Mouse (Mus musculus): ENCODE measurements around the gene Olfm1. TPM values are rescaled to one million over a fixed set of nuclear protein-coding genes. Genes with fewer than 3 reads are reported as not detected.

The Olfm1 gene
- total and polyA plus RNA-seq, 3 experiments: 22.2 to 51.0 TPM; not detected in 1

DNA sequence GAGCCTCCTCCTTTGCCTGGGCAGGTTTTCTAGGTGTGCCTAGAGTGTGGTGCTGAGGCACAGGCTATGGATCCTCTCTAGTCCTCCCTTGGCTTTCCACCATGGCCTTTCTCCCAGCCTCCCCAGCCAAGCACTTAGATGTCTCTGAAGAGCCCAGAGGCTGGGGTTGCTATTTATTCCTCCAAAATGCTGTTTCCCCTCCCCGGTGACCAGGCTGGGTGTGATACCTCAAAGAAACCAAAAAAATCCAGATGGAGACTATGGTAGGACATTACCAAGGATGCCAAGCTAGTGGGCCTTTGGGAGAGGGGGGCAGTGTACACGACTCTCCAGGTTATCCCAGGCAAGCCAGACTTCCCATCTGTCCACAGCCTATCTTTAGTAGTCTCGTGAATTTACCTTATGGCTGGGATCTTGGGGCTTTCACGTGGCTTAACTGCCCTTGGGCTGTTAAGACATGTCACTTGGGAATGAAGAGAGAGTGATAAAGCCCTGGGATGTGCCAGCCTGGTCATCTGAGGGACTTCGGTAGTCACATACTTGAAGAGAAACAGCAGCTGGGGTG lies 23.5 kb downstream of the Olfm1 start:
- Histone ChIP-seq H3K9ac (ENCODE audit: control insufficient read depth, low read depth, low read length, poor library complexity, severe bottlenecking) (no peak overlapping the region), H3K27me3 (ENCODE audit: control insufficient read depth in 1 of 2, insufficient read depth in 2 of 2, low read length in 2 of 2) (no peaks in the 10 kb centered on the region), H3K4me1 (ENCODE audit: control insufficient read depth in 1 of 2, insufficient read depth in 2 of 2, low read length in 2 of 2) (no peaks in the 10 kb centered on the region), H3K27ac (ENCODE audit: control insufficient read depth, low read depth, low read length) (no peak overlapping the region), H3K36me3 (ENCODE audit: control insufficient read depth in 1 of 2, insufficient read depth in 2 of 2, low read length in 2 of 2) (no peaks in the 10 kb centered on the region; a peak in 1 of 4 replicates), H3K4me3 (ENCODE audit: control insufficient read depth in 1 of 2, insufficient read depth in 1 of 2, low read depth in 2 of 2, low read length in 2 of 2) (no peak overlapping the region), H3K9me3 (replicated peaks; ENCODE audit: insufficient read depth, low read length) (no peaks in the 10 kb centered on the region), H3K79me2 (ENCODE audit: control insufficient read depth, insufficient read depth, low read length, poor library complexity) (no peaks in the 10 kb centered on the region)
- DNase-seq (ENCODE audit: low read depth, low spot score): no peak
- TF ChIP-seq CTCF (IDR thresholded peaks at IDR 0.05 in 2 of 3, conservative IDR thresholded peaks at IDR 0.05 in 1 of 3; ENCODE audit: control insufficient read depth in 1 of 3, insufficient read depth in 1 of 3, low read depth in 2 of 3, low read length in 3 of 3, poor library complexity in 1 of 3, severe bottlenecking in 1 of 3): no peak
- no peak for TF ChIP-seq MAFK (IDR thresholded peaks at IDR 0.05; ENCODE audit: borderline replicate concordance, low read depth, low read length)
- no peak for TF ChIP-seq CHD1 (IDR thresholded peaks at IDR 0.05; ENCODE audit: low read depth, low read length)
- TF ChIP-seq MAZ (IDR thresholded peaks at IDR 0.05; ENCODE audit: low read depth, low read length): no peak

DNA sequence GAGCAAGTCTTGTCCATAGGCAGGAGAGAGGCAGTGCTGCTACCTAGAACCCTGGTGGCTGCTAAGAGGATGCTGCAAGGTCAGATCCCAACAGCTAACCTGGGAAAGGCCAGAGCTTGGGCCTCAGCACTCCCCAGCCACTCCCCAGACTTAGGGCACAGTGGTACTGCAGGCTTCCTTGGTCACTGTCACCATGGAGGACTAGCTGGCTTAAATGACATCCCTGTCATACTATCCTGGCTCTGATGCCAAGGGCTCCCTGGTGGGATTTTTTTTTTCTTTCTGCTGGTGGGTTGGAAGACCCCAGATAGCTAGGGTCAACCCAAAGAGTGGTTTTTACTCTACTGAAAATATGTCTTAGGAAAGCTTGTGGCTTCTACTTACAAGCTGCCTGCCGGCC lies 25.0 kb downstream of the Olfm1 start:
- TF ChIP-seq KAT2A (conservative IDR thresholded peaks at IDR 0.05; ENCODE audit: low read depth, low read length) (no peak), NELFE (IDR thresholded peaks at IDR 0.05; ENCODE audit: low read depth, low read length) (no peak), ZC3H11A (IDR thresholded peaks at IDR 0.05; ENCODE audit: low read depth, low read length) (no peak), ZMIZ1 (IDR thresholded peaks at IDR 0.05; ENCODE audit: low read depth, low read length) (no peak), TBP (IDR thresholded peaks at IDR 0.05; ENCODE audit: low read depth, low read length) (no peak), ELF1 (IDR thresholded peaks at IDR 0.05; ENCODE audit: low read depth, low read length) (no peak), SMC3 (IDR thresholded peaks at IDR 0.05; ENCODE audit: low read depth, low read length) (no peak), CTCF (IDR thresholded peaks at IDR 0.05 in 2 of 3, conservative IDR thresholded peaks at IDR 0.05 in 1 of 3; ENCODE audit: control insufficient read depth in 1 of 3, insufficient read depth in 1 of 3, low read depth in 2 of 3, low read length in 3 of 3, poor library complexity in 1 of 3, severe bottlenecking in 1 of 3) (no peak), USF1 (IDR thresholded peaks at IDR 0.05; ENCODE audit: low read depth, low read length) (no peak), BHLHE40 (IDR thresholded peaks at IDR 0.05; ENCODE audit: borderline replicate concordance, low read depth, low read length) (no peak), MYC (IDR thresholded peaks at IDR 0.05; ENCODE audit: low read depth, low read length) (no peak), UBTF (IDR thresholded peaks at IDR 0.05; ENCODE audit: borderline replicate concordance, insufficient read depth, low read depth, low read length) (no peak), MAX (IDR thresholded peaks at IDR 0.05; ENCODE audit: low read length) (no peak), RCOR1 (IDR thresholded peaks at IDR 0.05; ENCODE audit: low read depth, low read length) (no peak), MAZ (IDR thresholded peaks at IDR 0.05; ENCODE audit: low read depth, low read length) (no peak), SIN3A (IDR thresholded peaks at IDR 0.05; ENCODE audit: low read length) (no peak), GATA1 (IDR thresholded peaks at IDR 0.05; ENCODE audit: low read depth, low read length) (no peak), TAL1 (IDR thresholded peaks at IDR 0.05; ENCODE audit: low read length) (no peak), TCF12 (IDR thresholded peaks at IDR 0.05; ENCODE audit: low read depth, low read length) (no peak), GABPA (IDR thresholded peaks at IDR 0.05; ENCODE audit: low read depth, low read length) (no peak)
- Histone ChIP-seq H3K36me3 (ENCODE audit: control insufficient read depth in 1 of 2, insufficient read depth in 2 of 2, low read length in 2 of 2) (no peaks in the 10 kb centered on the region; a peak in 1 of 4 replicates), H3K27me3 (ENCODE audit: control insufficient read depth in 1 of 2, insufficient read depth in 2 of 2, low read length in 2 of 2) (no peaks in the 10 kb centered on the region), H3K9me3 (replicated peaks; ENCODE audit: insufficient read depth, low read length) (no peaks in the 10 kb centered on the region), H3K4me1 (ENCODE audit: control insufficient read depth in 1 of 2, insufficient read depth in 2 of 2, low read length in 2 of 2) (no peaks in the 10 kb centered on the region), H3K27ac (ENCODE audit: control insufficient read depth, low read depth, low read length) (no peak overlapping the region), H3K4me3 (ENCODE audit: control insufficient read depth in 1 of 2, insufficient read depth in 1 of 2, low read depth in 2 of 2, low read length in 2 of 2) (no peak overlapping the region), H3K9ac (ENCODE audit: control insufficient read depth, low read depth, low read length, poor library complexity, severe bottlenecking) (no peak overlapping the region), H3K79me2 (ENCODE audit: control insufficient read depth, insufficient read depth, low read length, poor library complexity) (no peaks in the 10 kb centered on the region)
- DNase-seq (ENCODE audit: low read depth, low spot score): no peak
